Mouse (Mus musculus) forebrain, embryonic 12.5 days (tissue): ENCODE data around the gene Opa3. TPM values are rescaled to one million over a fixed set of nuclear protein-coding genes. Genes with fewer than 3 reads are reported as not detected.
A peak's percentile ranks its signal among the peaks of the same experiment; 100 is the strongest.

Source experiments
- ATAC-seq: fragments of 200-750 bp; cut with Nextera tagmentation; 2 replicates; pipeline ENCODE4 v1.8.0; 2017; ENCODE audit warnings: moderate TSS enrichment; ENCODE audit not compliant: low FRiP score
- H3K27ac ChIP-seq: fragments of 300-500 bp; sonication (generic); 2 replicates; pipeline ENCODE4 v1.5.1; 2016; ENCODE audit warnings: mild to moderate bottlenecking
- H3K27me3 ChIP-seq: fragments of 300-500 bp; sonication (generic); 2 replicates; pipeline ENCODE4 v1.6.1; 2016; ENCODE audit warnings: mild to moderate bottlenecking
- H3K36me3 ChIP-seq: fragments of 300-500 bp; sonication (generic); replicated peaks from 2 replicates; pipeline ENCODE4 v1.6.1; 2016; ENCODE audit warnings: mild to moderate bottlenecking
- H3K4me1 ChIP-seq: fragments of 300-500 bp; sonication (generic); 2 replicates; pipeline ENCODE4 v1.6.1; 2016
- H3K4me2 ChIP-seq: fragments of 300-500 bp; sonication (generic); 2 replicates; pipeline ENCODE4 v1.6.1; 2016; ENCODE audit warnings: mild to moderate bottlenecking, moderate library complexity
- H3K4me3 ChIP-seq: fragments of 300-500 bp; sonication (generic); replicated peaks from 2 replicates; pipeline ENCODE4 v1.5.1; 2016; ENCODE audit warnings: mild to moderate bottlenecking
- H3K9ac ChIP-seq: fragments of 300-500 bp; sonication (generic); 2 replicates; pipeline ENCODE4 v1.6.1; 2016; ENCODE audit warnings: mild to moderate bottlenecking
- H3K9me3 ChIP-seq: fragments of 300-500 bp; sonication (generic); 2 replicates; pipeline ENCODE4 v1.6.1; 2016
- WGBS: fragments of 180-500 bp; shearing (Covaris S2); methylation state at CpG from one replicate; pipeline ENCODE4 v1.1.7; 2016; 5-methylcytosine and 5-hydroxymethylcytosine counted together
- polyA plus RNA-seq: library from polyadenylated mRNA; unstranded; fragments of >200 nt; fragmentation: Nextera tagmentation; extraction: Ambion mirVana; gene quantifications from 2 replicates; pipeline ENCODE4 v1.2.1, GENCODE M21; 2016

The Opa3 gene
- polyA plus RNA-seq, 1 experiment from 2014 or later: 45.5 TPM

DNA sequence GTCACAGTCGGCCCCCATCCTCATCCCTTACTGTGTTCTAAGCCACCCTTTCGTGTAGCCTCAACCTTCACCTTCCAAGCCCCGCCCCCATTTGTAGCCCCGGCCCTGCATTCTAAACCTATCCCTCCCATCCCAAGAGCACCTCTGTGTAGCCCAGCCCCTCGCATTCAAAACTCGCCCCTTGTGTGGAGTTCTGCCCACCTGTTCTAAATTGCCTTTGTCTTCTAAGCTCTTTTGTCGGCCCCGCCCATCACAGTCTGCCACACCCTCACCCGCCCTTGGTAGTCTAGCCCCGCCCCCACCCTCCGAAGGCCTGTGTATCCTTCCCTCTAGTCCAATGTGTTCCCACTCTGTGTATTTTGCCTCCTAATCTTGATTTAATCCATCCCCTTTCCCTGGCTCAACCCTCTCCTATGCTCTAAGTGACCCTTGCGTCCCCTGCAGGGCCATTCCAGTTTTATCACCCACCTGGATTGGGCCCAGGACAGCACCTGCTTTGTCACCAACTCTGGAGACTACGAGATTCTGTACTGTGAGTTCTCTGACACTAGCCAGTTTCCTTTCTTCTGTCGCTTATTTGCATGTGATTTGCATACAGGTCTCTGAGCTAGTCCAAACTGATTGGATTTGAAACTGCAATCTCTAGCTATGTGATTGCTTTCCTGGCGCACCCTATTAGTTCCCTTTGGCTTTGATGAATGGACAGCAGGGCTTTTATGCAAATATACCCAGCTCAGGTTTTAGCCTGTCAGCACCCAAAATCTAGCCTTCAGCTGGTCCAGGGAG lies 25.9 kb upstream of the Opa3 start:
- WGBS: 60% methylated on average over 15 of the region's 15 CpGs
- Histone ChIP-seq H3K27me3 (no peaks in the 10 kb centered on the region), H3K4me1 (no peaks in the 10 kb centered on the region), H3K4me3 (no peak overlapping the region), H3K9me3 (no peaks in the 10 kb centered on the region), H3K4me2 (no peak overlapping the region), H3K9ac (no peak overlapping the region), H3K27ac (no peak overlapping the region), H3K36me3 (peaks cover 38% of the 10 kb centered on the region)
- ATAC-seq: no peak

GRCm38 (mm10) chr7:19208201-19208910 lies 19.8 kb upstream of the Opa3 start:
- peaks cover 11% of the 10 kb centered on the region for H3K4me1 ChIP-seq
- peaks cover 25% of the 10 kb centered on the region for H3K36me3 ChIP-seq
- H3K27me3 ChIP-seq: peaks cover 19% of the 10 kb centered on the region
- no peak overlapping the region for H3K9ac ChIP-seq
- H3K9me3 ChIP-seq: peaks cover 4% of the 10 kb centered on the region; the same call in 1 of the 2 replicates
- no peak overlapping the region for H3K4me2 ChIP-seq
- H3K4me3 ChIP-seq: no peak overlapping the region
- 81% methylated on average over 13 of the region's 13 CpGs for WGBS
- H3K27ac ChIP-seq: no peak overlapping the region
- no peak for ATAC-seq

DNA sequence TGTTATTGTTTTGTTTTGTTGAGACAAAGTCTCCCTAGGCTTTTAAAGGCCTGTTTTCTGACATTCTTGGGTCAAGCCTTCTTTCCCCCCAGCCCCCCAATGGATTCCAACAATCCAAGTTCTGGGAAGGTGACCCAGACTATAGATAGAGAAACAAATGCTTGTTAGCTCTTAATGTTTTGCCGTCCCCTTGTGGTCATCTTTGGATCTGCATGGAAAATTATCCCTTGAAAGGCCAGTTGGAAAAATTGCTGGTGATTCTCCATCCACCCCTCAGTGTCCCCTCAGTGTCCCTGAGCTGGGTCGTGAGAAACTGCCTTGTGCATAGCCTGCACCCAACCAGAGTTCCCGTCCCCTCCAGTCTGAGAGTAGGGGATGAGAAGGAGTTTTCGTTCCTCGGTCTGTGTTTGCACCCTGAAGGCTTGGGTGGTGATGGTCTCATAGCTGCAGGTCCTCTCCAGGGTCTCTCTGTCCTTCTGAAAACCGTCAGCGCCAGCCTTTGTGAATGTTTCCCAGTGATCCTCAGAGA lies 19.1 kb upstream of the Opa3 start:
- ATAC-seq: no peak
- WGBS: 53% methylated on average over 7 of the region's 7 CpGs

GRCm38 (mm10) chr7:19209494-19209893 lies 18.6 kb upstream of the Opa3 start:
- H3K36me3 ChIP-seq: peaks cover 16% of the 10 kb centered on the region
- peaks cover 4% of the 10 kb centered on the region; the same call in 1 of the 2 replicates for H3K9me3 ChIP-seq
- H3K4me1 ChIP-seq: peaks cover 11% of the 10 kb centered on the region
- ATAC-seq: no peak
- H3K4me2 ChIP-seq: no peak overlapping the region
- H3K4me3 ChIP-seq: no peak overlapping the region
- 88% methylated on average over 4 of the region's 4 CpGs for WGBS
- H3K9ac ChIP-seq: no peak overlapping the region
- H3K27ac ChIP-seq: no peak overlapping the region
- peaks cover 24% of the 10 kb centered on the region for H3K27me3 ChIP-seq

More for the DNA sequence above, 19.1 kb upstream of the Opa3 start:
- peaks cover 4% of the 10 kb centered on the region; the same call in 1 of the 2 replicates for H3K9me3 ChIP-seq
- H3K27ac ChIP-seq: no peak overlapping the region
- peaks cover 21% of the 10 kb centered on the region for H3K36me3 ChIP-seq
- H3K27me3 ChIP-seq: peaks cover 24% of the 10 kb centered on the region
- no peak overlapping the region for H3K4me2 ChIP-seq
- no peak overlapping the region for H3K4me3 ChIP-seq
- peaks cover 11% of the 10 kb centered on the region for H3K4me1 ChIP-seq
- H3K9ac ChIP-seq: no peak overlapping the region

GRCm38 (mm10) chr7:19210010-19210409 lies 18.1 kb upstream of the Opa3 start:
- no peak overlapping the region for H3K4me2 ChIP-seq
- ATAC-seq: no peak

DNA sequence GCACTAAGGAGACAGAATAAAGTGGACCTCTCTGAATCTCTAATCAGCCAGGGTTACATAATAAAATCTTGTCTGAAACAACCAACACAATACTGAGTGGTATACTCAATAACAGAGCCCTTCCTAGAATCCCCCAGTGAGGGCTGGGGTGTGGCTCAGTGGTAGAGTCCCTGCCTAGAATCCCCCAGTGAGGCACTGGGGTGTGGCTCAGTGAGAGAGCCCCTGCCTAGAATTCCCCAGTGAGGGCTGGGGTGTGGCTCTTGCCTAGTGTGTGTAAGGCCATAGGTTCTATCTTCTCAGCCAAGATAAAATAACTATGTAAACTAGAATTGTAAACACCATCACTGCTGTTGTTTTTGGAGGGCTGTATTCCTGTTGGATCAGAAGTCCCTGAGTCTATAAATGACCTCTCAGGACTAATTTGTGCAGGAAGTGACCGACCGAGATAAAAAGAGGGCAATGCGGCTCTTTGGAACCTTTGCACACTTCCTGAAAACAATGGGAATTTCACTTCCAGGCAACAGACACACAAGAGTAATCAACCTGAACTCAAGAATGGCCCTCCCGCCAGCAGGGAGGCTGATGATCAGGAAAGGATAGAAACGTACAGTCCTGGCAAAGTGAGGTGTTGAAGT lies 17.0 kb upstream of the Opa3 start:
- WGBS: 65% methylated on average over 5 of the region's 5 CpGs

More at GRCm38 (mm10) chr7:19210010-19210409, 18.1 kb upstream of the Opa3 start:
- Histone ChIP-seq H3K4me3 (no peak overlapping the region), H3K36me3 (peaks cover 11% of the 10 kb centered on the region), H3K9me3 (peaks cover 4% of the 10 kb centered on the region; the same call in 1 of the 2 replicates), H3K27ac (no peak overlapping the region), H3K9ac (no peak overlapping the region), H3K27me3 (peaks cover 24% of the 10 kb centered on the region), H3K4me1 (peaks cover 11% of the 10 kb centered on the region)
- WGBS: 91% methylated on average over 5 of the region's 5 CpGs

GRCm38 (mm10) chr7:19211996-19212755 lies 16.0 kb upstream of the Opa3 start, which contains the start of gene Gpr4:
Gene Gpr4, plus strand, starts transcription at chr7:19212538.
- Histone ChIP-seq H3K4me1 (peaks cover 11% of the 10 kb centered on the region), H3K27me3 (peaks cover 39% of the 10 kb centered on the region), H3K4me2 (peak within 1 kb of the TSS; percentile 72), H3K27ac (no peak within 1 kb of the TSS), H3K4me3 (peak within 1 kb of the TSS; percentile 46), H3K9ac (peak within 1 kb of the TSS; percentile 56), H3K36me3 (no peaks in the 10 kb centered on the region), H3K9me3 (peaks cover 4% of the 10 kb centered on the region; the same call in 1 of the 2 replicates)
- ATAC-seq: peak; percentile 73
- WGBS: 2% methylated on average over 26 of the region's 30 CpGs

More for the DNA sequence above, 17.0 kb upstream of the Opa3 start:
- H3K27ac ChIP-seq: no peak overlapping the region
- H3K9ac ChIP-seq: no peak overlapping the region
- H3K27me3 ChIP-seq: peaks cover 35% of the 10 kb centered on the region
- H3K4me2 ChIP-seq: no peak overlapping the region
- no peak overlapping the region for H3K4me3 ChIP-seq
- peaks cover 11% of the 10 kb centered on the region for H3K4me1 ChIP-seq
- no peak for ATAC-seq
- H3K36me3 ChIP-seq: no peaks in the 10 kb centered on the region
- peaks cover 4% of the 10 kb centered on the region; the same call in 1 of the 2 replicates for H3K9me3 ChIP-seq

- H3K4me2 ChIP-seq: no peak overlapping the region
- peaks cover 11% of the 10 kb centered on the region for H3K4me1 ChIP-seq
- ATAC-seq: no peak
- 79% methylated on average over 2 of the region's 2 CpGs for WGBS
- peaks cover 4% of the 10 kb centered on the region; the same call in 1 of the 2 replicates for H3K9me3 ChIP-seq
- no peak overlapping the region for H3K9ac ChIP-seq
- H3K27me3 ChIP-seq: peaks cover 39% of the 10 kb centered on the region
- no peaks in the 10 kb centered on the region for H3K36me3 ChIP-seq
- no peak overlapping the region for H3K4me3 ChIP-seq
- H3K27ac ChIP-seq: no peak overlapping the region
These were observed 14.7 kb upstream of the Opa3 start for GRCm38 (mm10) chr7:19213385-19213784.

DNA sequence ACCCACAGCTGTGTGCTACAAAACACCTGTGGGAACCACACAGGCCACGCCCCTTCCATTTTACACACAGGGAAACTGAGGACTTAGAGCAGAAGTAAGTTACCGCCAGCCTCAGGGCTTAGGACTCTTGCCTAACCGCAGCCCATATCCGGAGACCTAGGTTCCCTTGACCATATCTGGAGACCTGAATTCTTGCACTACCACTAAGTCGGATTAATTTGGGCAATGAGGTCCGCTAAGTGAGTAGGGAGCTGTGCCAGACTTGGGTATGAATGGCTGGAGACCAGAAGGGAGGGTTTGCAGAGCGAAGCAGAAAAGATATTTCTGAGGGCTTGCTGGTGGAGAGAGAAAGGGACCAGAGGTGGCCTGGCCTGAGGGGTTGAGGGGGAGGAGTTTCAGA lies 13.8 kb upstream of the Opa3 start:
- no peak overlapping the region for H3K9ac ChIP-seq
- 67% methylated on average over 7 of the region's 7 CpGs for WGBS
- ATAC-seq: no peak

DNA sequence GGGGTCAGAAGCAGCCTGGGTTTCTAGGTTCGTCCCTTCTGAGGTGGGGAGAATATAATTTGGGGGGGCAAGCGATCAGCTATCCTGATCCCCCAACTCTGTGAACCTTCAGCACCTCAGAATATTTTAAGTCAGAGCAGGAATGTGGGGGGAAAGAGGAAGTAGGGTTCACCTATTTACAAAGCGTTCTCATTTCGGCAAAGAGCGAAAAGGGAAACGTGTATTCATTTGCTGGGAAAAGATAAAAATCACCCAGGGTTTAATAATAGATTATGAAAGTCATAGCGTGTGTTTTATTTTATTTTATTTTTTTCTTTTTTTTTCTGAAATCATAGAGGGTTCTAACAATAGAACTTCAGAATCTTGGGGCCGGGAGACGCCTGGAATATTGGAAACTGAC lies 13.2 kb upstream of the Opa3 start:
- 69% methylated on average over 9 of the region's 9 CpGs for WGBS
- H3K9ac ChIP-seq: no peak overlapping the region
- H3K4me1 ChIP-seq: peaks cover 11% of the 10 kb centered on the region
- no peak overlapping the region for H3K4me2 ChIP-seq
- H3K27ac ChIP-seq: no peak overlapping the region
- no peak overlapping the region for H3K4me3 ChIP-seq
- peaks cover 3% of the 10 kb centered on the region; the same call in 1 of the 2 replicates for H3K9me3 ChIP-seq
- ATAC-seq: no peak
- H3K36me3 ChIP-seq: no peaks in the 10 kb centered on the region
- H3K27me3 ChIP-seq: peaks cover 39% of the 10 kb centered on the region

More for the DNA sequence above, 13.8 kb upstream of the Opa3 start:
- Histone ChIP-seq H3K9me3 (peaks cover 4% of the 10 kb centered on the region; the same call in 1 of the 2 replicates), H3K4me3 (no peak overlapping the region), H3K27ac (no peak overlapping the region), H3K27me3 (peaks cover 39% of the 10 kb centered on the region), H3K4me1 (peaks cover 11% of the 10 kb centered on the region), H3K4me2 (no peak overlapping the region), H3K36me3 (no peaks in the 10 kb centered on the region)

DNA sequence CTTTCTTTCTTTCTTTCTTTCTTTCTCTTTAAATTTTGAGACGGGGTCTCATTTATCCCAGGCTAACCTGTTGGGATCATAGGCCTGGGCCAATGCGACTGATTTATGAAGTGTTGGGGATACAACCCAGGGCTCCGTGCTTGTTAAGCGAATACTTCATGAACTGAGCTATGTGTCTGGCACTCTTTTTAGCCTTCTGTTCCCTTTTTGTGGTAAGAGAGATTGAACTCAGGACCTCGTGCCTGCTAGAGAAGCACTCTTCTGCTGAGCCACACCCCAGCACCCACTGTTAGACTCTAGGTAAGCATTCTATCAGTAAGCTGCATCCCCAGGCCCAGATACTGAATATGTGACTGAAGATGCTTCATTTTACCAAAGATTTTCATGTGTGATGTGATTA lies 10.6 kb upstream of the Opa3 start:
- no peak overlapping the region for H3K4me2 ChIP-seq
- no peak overlapping the region for H3K9ac ChIP-seq
- WGBS: 75% methylated on average over 5 of the region's 5 CpGs
- H3K9me3 ChIP-seq: no peaks in the 10 kb centered on the region
- H3K36me3 ChIP-seq: no peaks in the 10 kb centered on the region
- peaks cover 29% of the 10 kb centered on the region for H3K27me3 ChIP-seq
- peaks cover 4% of the 10 kb centered on the region for H3K4me1 ChIP-seq
- no peak overlapping the region for H3K27ac ChIP-seq
- no peak for ATAC-seq
- no peak overlapping the region for H3K4me3 ChIP-seq
